Mouse (Mus musculus) hindbrain, embryonic 10.5 days (tissue): ENCODE measurements around the gene Syn3. TPM values are rescaled to one million over a fixed set of nuclear protein-coding genes. Genes with fewer than 3 reads are reported as not detected.

Experiments used
- DNase-seq: peaks from one replicate; pipeline ENCODE4 v3.0.0-alpha.2; 2017; ENCODE audit warnings: low spot score
- H3K27ac ChIP-seq: fragments of 300-500 bp; sonication (generic); 2 replicates; pipeline ENCODE4 v1.5.1; 2016; ENCODE audit warnings: mild to moderate bottlenecking, moderate library complexity
- H3K27me3 ChIP-seq: fragments of 300-500 bp; sonication (generic); 2 replicates; pipeline ENCODE4 v1.6.1; 2016; ENCODE audit warnings: mild to moderate bottlenecking; ENCODE audit not compliant: poor library complexity, insufficient read depth, severe bottlenecking
- H3K36me3 ChIP-seq: fragments of 300-500 bp; sonication (generic); 2 replicates; pipeline ENCODE4 v1.6.1; 2016; ENCODE audit warnings: mild to moderate bottlenecking, moderate library complexity
- H3K4me1 ChIP-seq: fragments of 300-500 bp; sonication (generic); replicated peaks from 2 replicates; pipeline ENCODE4 v1.6.1; 2016; ENCODE audit warnings: mild to moderate bottlenecking
- H3K4me3 ChIP-seq: fragments of 300-500 bp; sonication (generic); 2 replicates; pipeline ENCODE4 v1.5.1; 2016; ENCODE audit warnings: mild to moderate bottlenecking, moderate library complexity
- H3K9me3 ChIP-seq: fragments of 300-500 bp; sonication (generic); 2 replicates; pipeline ENCODE4 v1.6.1; 2016; ENCODE audit warnings: mild to moderate bottlenecking, moderate library complexity
- WGBS: fragments of 180-500 bp; shearing (Covaris S2); methylation state at CpG from one replicate; pipeline ENCODE4 v1.1.7; 2016; 5-methylcytosine and 5-hydroxymethylcytosine counted together
- polyA plus RNA-seq: library from polyadenylated mRNA; unstranded; fragments of >200 nt; fragmentation: Nextera tagmentation; extraction: Ambion mirVana; gene quantifications from 2 replicates; pipeline ENCODE4 v1.2.1, GENCODE M21; 2016

The Syn3 gene
- polyA plus RNA-seq, 1 experiment from 2014 or later = 3.9 TPM

DNA sequence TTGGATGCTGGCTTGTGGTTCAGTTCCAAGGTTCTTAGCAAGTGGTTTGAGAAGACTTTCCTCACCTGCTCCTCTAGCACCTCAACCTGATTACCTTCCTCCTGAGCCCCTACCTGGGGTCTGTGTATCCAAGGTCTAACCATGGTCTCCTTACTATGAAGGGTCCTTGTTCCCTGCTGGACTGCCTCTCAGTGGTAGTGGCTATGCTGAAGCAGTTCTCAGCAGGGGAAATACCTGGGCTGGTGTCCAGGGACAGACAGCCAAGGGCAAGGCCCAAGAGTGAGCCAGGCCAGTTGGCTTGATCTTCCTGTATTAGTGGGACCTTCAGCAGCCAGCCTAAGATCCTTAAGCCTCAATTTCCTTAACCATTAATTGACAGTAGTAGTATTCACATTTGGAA, 294.8 kb downstream of the Syn3 start:
- H3K4me3 ChIP-seq = no peak overlapping the region
- no peaks in the 10 kb centered on the region for H3K4me1 ChIP-seq
- DNase-seq = no peak
- H3K27me3 ChIP-seq = no peaks in the 10 kb centered on the region
- no peak overlapping the region for H3K27ac ChIP-seq
- no peaks in the 10 kb centered on the region for H3K9me3 ChIP-seq
- no peaks in the 10 kb centered on the region for H3K36me3 ChIP-seq

GRCm38 (mm10) chr10:86203175-86203574, 295.5 kb downstream of the Syn3 start:
- Histone ChIP-seq H3K27me3 (no peaks in the 10 kb centered on the region), H3K4me1 (no peaks in the 10 kb centered on the region), H3K9me3 (no peaks in the 10 kb centered on the region), H3K36me3 (no peaks in the 10 kb centered on the region), H3K27ac (no peak overlapping the region), H3K4me3 (no peak overlapping the region)
- WGBS = 89% methylated on average over 6 of the region's 6 CpGs
- no peak for DNase-seq

DNA sequence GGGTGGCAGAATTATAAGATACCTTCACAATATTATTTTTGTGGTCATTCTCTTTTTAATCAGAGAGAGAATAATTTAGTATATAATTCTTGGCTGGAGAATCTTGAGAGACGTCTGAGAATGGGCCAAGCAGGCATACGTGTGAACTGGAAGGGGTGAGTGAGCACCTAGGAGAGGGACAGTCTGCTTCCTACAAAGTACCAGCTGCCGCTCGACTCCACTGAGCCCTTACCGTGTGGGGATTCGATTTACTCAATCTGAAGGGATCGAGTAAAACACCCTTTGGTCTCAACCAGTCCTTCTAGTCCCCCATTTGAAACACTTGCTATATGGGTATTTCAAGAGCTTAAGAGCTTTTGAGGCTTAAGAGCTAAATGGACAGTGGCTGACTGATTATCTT, 296.9 kb downstream of the Syn3 start:
- no peaks in the 10 kb centered on the region for H3K9me3 ChIP-seq
- H3K4me1 ChIP-seq = no peaks in the 10 kb centered on the region
- no peaks in the 10 kb centered on the region for H3K36me3 ChIP-seq
- WGBS = 89% methylated on average over 7 of the region's 7 CpGs
- H3K27ac ChIP-seq = no peak overlapping the region
- H3K27me3 ChIP-seq = no peaks in the 10 kb centered on the region
- no peak overlapping the region for H3K4me3 ChIP-seq
- no peak for DNase-seq

GRCm38 (mm10) chr10:86201006-86201405, 297.7 kb downstream of the Syn3 start:
- 91% methylated on average over 3 of the region's 3 CpGs for WGBS
- Histone ChIP-seq H3K4me1 (no peaks in the 10 kb centered on the region), H3K27ac (no peak overlapping the region), H3K4me3 (no peak overlapping the region), H3K9me3 (no peaks in the 10 kb centered on the region), H3K27me3 (no peaks in the 10 kb centered on the region), H3K36me3 (no peaks in the 10 kb centered on the region)
- DNase-seq = no peak

GRCm38 (mm10) chr10:86196414-86197025, 302.2 kb downstream of the Syn3 start:
- H3K4me1 ChIP-seq = peaks cover 12% of the 10 kb centered on the region; the same call in 1 of the 2 replicates
- no peaks in the 10 kb centered on the region for H3K9me3 ChIP-seq
- H3K36me3 ChIP-seq = no peaks in the 10 kb centered on the region
- H3K27ac ChIP-seq = no peak overlapping the region
- no peaks in the 10 kb centered on the region for H3K27me3 ChIP-seq
- 87% methylated on average over 3 of the region's 3 CpGs for WGBS
- DNase-seq = no peak
- no peak overlapping the region for H3K4me3 ChIP-seq

- 76% methylated on average over 4 of the region's 4 CpGs for WGBS
Measured at GRCm38 (mm10) chr10:86194722-86195121, 304.0 kb downstream of the Syn3 start.

GRCm38 (mm10) chr10:86193863-86194434, 304.7 kb downstream of the Syn3 start:
- Histone ChIP-seq H3K27ac (no peak overlapping the region; the same call in 1 of the 2 replicates), H3K4me3 (no peak overlapping the region), H3K36me3 (no peaks in the 10 kb centered on the region), H3K27me3 (no peaks in the 10 kb centered on the region), H3K9me3 (no peaks in the 10 kb centered on the region), H3K4me1 (peaks cover 12% of the 10 kb centered on the region; the same call in 1 of the 2 replicates)
- 50% methylated on average over 4 of the region's 4 CpGs for WGBS
- no peak for DNase-seq

More at GRCm38 (mm10) chr10:86194722-86195121, 304.0 kb downstream of the Syn3 start:
- Histone ChIP-seq H3K36me3 (no peaks in the 10 kb centered on the region), H3K4me3 (no peak overlapping the region), H3K9me3 (no peaks in the 10 kb centered on the region), H3K27ac (no peak overlapping the region), H3K4me1 (peaks cover 12% of the 10 kb centered on the region; the same call in 1 of the 2 replicates), H3K27me3 (no peaks in the 10 kb centered on the region)
- no peak for DNase-seq

DNA sequence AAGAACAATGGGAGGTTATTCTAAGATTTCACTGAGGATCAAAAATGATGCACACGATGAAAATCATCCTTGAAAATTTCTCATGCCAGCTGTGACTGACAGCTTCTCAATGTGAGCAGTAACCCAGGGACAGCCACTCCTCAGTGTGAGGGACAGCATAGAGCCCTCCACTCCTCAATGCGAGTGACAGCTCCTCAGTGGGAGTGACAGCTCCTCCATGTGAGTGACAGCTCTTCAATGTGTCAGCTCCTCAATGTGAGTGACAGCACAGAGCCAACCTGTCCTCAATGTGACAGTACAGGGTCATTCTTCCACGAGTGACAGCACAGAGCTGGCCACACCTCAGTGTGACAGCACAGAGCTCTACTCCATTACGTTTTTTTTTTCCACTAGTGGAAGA, 310.1 kb downstream of the Syn3 start:
- no peak overlapping the region for H3K4me3 ChIP-seq
- no peaks in the 10 kb centered on the region for H3K27me3 ChIP-seq
- DNase-seq = no peak
- no peaks in the 10 kb centered on the region for H3K36me3 ChIP-seq
- WGBS = 75% methylated on average over 4 of the region's 4 CpGs
- H3K27ac ChIP-seq = no peak overlapping the region
- peaks cover 5% of the 10 kb centered on the region; the same call in 1 of the 2 replicates for H3K4me1 ChIP-seq
- no peaks in the 10 kb centered on the region for H3K9me3 ChIP-seq

DNA sequence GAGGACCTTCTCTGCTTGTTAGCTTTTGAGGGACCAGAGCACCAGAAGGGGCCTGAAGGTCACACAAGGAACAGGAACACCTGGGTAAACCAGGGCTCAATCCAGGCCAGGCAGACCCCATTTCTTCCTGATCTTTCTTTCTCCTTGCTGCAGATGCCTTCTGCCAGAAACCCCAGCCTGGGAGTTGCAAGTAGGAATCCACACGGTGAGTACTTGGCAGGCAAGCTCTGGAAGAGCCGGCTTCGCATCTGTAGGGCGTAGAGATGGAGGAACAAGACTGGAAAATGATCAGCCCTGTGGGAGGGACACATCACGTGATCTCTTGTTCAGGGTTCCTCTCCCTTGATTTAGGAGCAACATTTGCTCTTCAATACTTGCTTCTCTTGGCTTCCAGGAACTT, 310.8 kb downstream of the Syn3 start:
- WGBS = 89% methylated on average over 5 of the region's 5 CpGs
- peaks cover 12% of the 10 kb centered on the region; the same call in 1 of the 2 replicates for H3K4me1 ChIP-seq
- DNase-seq = no peak
- H3K27ac ChIP-seq = no peak overlapping the region
- no peak overlapping the region for H3K4me3 ChIP-seq
- no peaks in the 10 kb centered on the region for H3K36me3 ChIP-seq
- no peaks in the 10 kb centered on the region for H3K9me3 ChIP-seq
- no peaks in the 10 kb centered on the region for H3K27me3 ChIP-seq

- Histone ChIP-seq H3K9me3 (no peaks in the 10 kb centered on the region), H3K4me1 (peaks cover 22% of the 10 kb centered on the region; the same call in 1 of the 2 replicates), H3K36me3 (no peaks in the 10 kb centered on the region), H3K27me3 (no peaks in the 10 kb centered on the region), H3K27ac (no peak overlapping the region), H3K4me3 (no peak overlapping the region)
- 75% methylated on average over 8 of the region's 8 CpGs for WGBS
- DNase-seq = no peak
Measured at GRCm38 (mm10) chr10:86183148-86183885, 315.4 kb downstream of the Syn3 start.

DNA sequence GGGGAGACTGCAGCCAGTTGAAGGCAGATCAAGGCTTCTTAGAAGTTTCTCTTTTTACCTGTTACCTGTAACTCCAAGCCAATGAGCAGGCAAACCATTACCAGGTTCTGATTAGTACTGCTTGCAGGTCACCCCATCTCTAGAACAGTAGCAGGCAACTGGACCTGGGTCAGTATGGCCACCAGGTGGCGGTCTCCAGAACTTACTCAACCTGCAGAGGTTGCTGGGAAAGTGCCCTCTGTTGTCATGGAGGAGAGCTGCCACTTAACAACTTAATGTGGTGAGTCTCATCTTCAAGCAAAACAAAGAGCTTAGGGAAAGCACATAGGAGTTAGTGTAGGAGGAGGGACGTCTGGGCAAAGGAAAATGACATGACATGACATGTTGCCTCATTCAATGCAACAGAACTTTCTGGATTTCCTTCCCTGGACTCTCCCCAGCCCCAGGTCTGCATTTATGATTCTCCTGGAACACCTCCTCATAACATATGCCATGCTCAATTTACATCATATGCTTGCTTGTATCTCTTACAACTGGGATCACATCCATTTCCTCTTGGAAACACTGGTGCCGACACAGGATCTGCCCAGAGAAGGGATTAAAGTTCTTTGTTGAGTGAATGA, 316.4 kb downstream of the Syn3 start:
- Histone ChIP-seq H3K4me3 (no peak overlapping the region), H3K9me3 (no peaks in the 10 kb centered on the region), H3K27me3 (no peaks in the 10 kb centered on the region), H3K27ac (no peak overlapping the region), H3K36me3 (no peaks in the 10 kb centered on the region), H3K4me1 (peaks cover 22% of the 10 kb centered on the region; the same call in 1 of the 2 replicates)
- DNase-seq = peak; percentile 51
- 41% methylated on average over 3 of the region's 3 CpGs for WGBS

GRCm38 (mm10) chr10:86176411-86176810, 322.3 kb downstream of the Syn3 start:
- Histone ChIP-seq H3K9me3 (no peaks in the 10 kb centered on the region), H3K36me3 (no peaks in the 10 kb centered on the region), H3K27me3 (no peaks in the 10 kb centered on the region), H3K4me1 (peaks cover 9% of the 10 kb centered on the region; the same call in 1 of the 2 replicates), H3K27ac (no peak overlapping the region), H3K4me3 (no peak overlapping the region)
- WGBS = 91% methylated on average over 2 of the region's 2 CpGs
- no peak for DNase-seq

DNA sequence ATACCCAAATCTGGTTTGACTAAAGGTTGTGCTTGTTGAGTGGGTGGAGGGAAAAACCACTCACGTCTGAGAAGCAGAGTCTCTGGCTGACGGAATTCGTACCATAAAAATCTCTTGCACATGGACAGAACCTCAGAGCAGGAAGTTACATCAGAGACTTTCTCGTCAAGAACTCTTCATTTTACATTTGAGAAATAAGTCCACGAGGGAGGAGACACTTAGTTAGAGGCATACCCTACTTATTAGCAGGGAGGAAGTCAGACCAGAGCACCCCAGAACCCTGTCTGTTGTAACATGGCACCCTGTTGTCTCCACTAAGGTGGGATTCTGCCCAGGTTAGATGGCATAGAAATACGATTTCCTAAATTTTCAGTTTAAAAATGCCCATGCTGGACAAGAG, 324.7 kb downstream of the Syn3 start:
- no peak for DNase-seq
- H3K9me3 ChIP-seq = no peaks in the 10 kb centered on the region
- H3K27ac ChIP-seq = no peak overlapping the region
- peaks cover 2% of the 10 kb centered on the region; the same call in 1 of the 2 replicates for H3K4me1 ChIP-seq
- no peak overlapping the region for H3K4me3 ChIP-seq
- no peaks in the 10 kb centered on the region for H3K27me3 ChIP-seq
- WGBS = 84% methylated on average over 6 of the region's 6 CpGs
- H3K36me3 ChIP-seq = no peaks in the 10 kb centered on the region
